Mouse (Mus musculus) heart, postnatal 14 days (tissue): ENCODE measurements around the gene Unkl. TPM values are rescaled to one million over a fixed set of nuclear protein-coding genes. Genes with fewer than 3 reads are reported as not detected.
A peak's percentile ranks its signal among the peaks of the same experiment; 100 is the strongest.
"Not testable (repeated sequence)": the region's sequence is repeated elsewhere in the genome, so short reads cannot be mapped to it uniquely, and the experiment has no call there.

Experiments
- DNase-seq, 2 experiments: peaks; one replicate each; pipeline ENCODE4 v3.0.0; 2021 to 2022
- intact Hi-C: fragments of 180-260 bp; cut with DNase I; formaldehyde crosslinking; loops from one replicate; pipeline ENCODE4 v1.15.1; 2025
- total RNA-seq, 2 experiments: library from RNA; stranded (reverse); gene quantifications; 2 replicates each; pipeline ENCODE4 v1.2.3; 2021

Unkl gene
- total RNA-seq, 2 experiments from 2014 or later, result 10.8 to 10.9 TPM

DNA sequence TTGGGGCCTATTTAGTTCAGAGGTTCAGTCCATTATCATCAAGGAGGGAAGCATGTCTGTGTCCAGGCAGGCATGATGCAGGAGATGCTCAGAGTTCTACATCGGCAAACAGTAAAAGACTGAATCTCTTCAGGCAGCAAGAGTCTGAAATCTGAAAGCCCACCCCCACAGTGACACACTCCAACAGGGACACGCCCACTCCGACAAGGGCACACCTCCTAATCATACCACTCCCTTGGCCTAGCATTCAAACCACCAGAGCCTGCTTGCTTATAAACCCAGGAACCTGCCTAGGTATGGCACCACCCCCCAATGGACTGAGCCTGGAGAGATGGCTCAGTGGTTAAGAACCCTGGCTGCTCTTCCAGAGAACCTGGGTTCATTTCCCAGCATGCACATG, 27.2 kb downstream of the Unkl start:
- intact Hi-C loops, result no loop called here
- no peak for DNase-seq

GRCm38 (mm10) chr17:25218967-25219366, 30.8 kb downstream of the Unkl start:
- no peak for DNase-seq
- intact Hi-C loops, result no loop called here

DNA sequence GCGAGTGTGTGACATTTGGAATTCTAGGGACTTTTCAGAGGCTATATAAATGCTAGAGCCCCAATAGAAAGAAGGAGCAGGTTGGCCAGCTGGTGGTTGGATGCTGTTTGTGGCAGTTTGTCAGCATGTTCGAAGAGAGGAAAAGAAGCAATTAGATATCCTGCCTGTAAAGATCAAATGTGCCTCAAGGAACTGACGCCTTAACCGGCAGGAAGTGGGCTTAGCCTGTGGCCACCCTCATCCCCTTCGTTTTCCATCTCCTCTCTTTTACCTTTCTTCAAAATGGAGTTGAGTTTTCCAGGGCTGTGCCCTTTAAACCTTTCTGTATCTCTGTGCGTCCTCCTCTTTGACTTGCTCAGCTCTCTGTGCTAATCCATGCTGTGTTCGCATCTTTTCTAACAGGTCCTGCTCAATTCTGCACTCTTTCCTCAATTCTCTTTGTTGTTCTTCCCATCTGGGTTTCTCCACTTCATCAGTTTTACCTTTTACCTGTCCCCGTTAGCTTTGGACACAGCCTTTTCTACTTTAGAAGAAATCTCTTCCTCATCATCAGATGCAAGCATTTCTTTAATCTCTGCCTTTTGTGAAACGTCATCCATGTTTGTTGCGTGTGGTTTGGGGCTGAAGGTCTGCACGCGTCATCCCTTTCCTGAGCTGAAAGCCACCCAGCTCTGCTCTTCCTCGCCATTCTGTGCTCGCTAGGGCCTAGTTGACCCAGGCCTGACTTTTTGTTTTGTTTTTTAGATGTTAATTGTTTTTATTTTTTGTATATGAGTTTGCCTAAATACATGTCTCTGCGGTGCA, 31.5 kb downstream of the Unkl start:
- no peak for DNase-seq
- intact Hi-C loops, result no loop called here

- intact Hi-C loops, result no loop called here
- DNase-seq, result no peak
These were observed 32.5 kb downstream of the Unkl start for GRCm38 (mm10) chr17:25220746-25221145.

- peak; percentile 32 to 51 for DNase-seq
- intact Hi-C loops, result no loop called here
These were observed 33.8 kb downstream of the Unkl start for GRCm38 (mm10) chr17:25221821-25222503.

GRCm38 (mm10) chr17:25222504-25222940, 34.3 kb downstream of the Unkl start:
- intact Hi-C loops, result not testable (repeated sequence)

GRCm38 (mm10) chr17:25222951-25223601, 34.9 kb downstream of the Unkl start:
- intact Hi-C loops, result no loop called here
- no peak for DNase-seq

More at GRCm38 (mm10) chr17:25222504-25222940, 34.3 kb downstream of the Unkl start:
- not testable (repeated sequence) for DNase-seq

- DNase-seq, result no peak
- intact Hi-C loops, result no loop called here
These were observed 36.5 kb downstream of the Unkl start for GRCm38 (mm10) chr17:25224586-25225222.

GRCm38 (mm10) chr17:25225659-25226058, 37.5 kb downstream of the Unkl start:
- no peak for DNase-seq
- intact Hi-C loops, result no loop called here

DNA sequence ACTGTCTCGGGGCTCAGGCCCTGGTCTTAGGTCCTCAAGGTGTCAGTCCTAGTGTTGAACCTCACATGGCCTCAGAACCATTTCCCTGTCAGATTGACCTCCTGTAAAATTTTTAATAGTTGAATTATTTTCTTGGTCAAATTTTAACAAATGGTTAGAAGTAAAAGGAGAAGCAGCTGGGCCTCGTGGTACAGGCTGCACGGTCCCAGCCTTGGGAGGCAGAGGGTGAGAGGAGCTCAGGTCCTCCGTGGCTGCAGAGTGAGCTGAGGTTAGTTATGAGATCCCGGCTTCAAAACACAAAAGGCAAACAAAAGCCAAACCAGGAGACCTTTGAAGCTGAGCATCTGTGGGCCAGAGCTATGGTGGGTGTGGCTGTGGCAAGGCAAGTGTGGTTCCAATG, 39.8 kb downstream of the Unkl start:
- intact Hi-C loops, result no loop called here
- no peak for DNase-seq

GRCm38 (mm10) chr17:25230014-25230655, 41.9 kb downstream of the Unkl start:
- DNase-seq, intact Hi-C loops: not testable (repeated sequence)

DNA sequence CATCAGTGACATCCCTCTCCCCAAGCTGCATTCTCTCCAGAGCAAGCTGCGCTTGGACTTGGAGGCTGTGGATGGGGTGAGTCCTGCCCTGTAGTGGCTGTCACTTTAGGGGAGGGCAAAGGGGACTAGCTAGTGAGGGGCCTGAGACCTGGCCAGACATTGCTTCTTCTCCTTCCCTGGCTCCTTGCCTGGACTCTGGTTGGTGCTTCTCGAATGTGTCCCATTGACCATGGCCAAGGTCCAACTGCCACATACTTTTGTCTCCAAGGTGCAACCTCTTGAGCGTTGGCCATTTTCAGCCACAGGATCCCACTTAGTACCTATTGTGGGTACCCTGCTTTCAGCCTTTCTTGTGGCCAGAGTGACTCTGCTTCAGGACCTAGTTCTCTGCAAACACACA, 42.5 kb downstream of the Unkl start:
- no peak for DNase-seq
- intact Hi-C loops, result no loop called here

DNA sequence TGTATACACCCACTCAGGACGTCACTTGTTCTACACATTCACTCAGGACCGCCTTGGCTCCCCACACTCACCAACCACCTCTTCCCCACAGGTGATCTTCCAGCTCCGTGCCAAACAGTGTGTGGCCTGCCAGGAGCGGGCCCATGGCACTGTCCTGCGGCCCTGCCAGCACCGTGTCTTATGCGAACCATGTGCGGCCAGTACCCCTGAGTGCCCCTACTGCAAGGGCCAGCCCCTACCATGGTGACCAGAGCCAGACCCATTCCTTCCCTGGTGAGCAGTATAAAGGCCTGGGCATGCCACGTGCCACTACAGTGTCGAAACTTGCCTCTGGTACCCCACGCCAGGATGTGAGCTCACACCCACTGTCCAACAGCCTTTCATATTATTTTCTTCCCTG, 43.4 kb downstream of the Unkl start:
- DNase-seq, intact Hi-C loops: not testable (repeated sequence)

GRCm38 (mm10) chr17:25235635-25236034, 47.4 kb downstream of the Unkl start:
- DNase-seq, result no peak
- intact Hi-C loops, result no loop called here

DNA sequence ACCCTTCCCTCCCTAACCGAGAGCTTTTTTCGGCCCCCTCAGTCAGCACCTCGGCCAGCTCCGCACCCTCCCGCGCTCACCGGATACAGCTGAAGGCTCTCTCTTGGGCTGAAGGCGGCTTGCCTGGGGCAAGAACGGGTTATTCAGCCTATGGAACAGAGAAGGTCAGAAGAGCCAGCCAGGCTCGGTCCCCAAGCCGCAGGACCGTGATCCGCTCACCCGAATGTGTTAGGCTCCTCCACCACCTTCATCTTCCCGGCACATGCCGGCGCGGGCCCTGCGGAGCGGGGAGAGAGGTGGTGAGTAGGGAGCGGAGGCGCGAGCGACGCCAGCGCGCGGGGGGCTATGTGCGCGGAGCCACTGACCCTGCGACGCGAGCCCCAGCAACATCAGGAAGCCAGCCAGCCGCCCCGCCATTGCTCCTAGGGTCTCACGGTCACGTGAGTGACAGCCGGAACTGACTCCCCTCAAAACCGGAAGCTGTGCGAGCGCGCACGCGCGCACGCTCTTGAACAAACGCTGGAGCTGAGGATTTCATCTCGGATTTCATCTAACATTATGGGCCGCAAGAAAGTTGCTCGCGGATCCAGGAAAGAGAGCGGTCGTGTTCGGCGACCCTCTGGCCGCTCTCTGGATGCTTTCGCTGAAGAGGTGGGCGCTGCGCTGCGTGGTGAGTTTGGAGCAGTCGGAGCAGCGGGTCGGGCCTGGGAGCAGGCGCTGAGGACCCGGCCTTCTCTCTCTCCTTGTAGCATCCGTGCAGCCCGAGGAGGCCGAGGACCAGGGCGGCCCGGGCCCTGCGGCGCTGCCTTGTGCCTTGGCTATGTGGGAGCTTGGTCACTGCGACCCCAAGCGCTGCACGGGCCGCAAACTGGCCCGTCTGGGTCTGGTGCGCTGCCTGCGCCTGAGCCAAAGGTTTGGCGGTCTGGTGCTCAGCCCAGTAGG, 51.8 kb downstream of the Unkl start, which contains the start of the genes Gnptg and Tsr3:
Gnptg (minus strand) TSS at position 430 of the 942 bp plus-strand sequence.
Tsr3 (plus strand) TSS at position 476 of the 942 bp plus-strand sequence.
- peak; percentile 84 to 85 for DNase-seq
- intact Hi-C loops, result no loop called here

DNA sequence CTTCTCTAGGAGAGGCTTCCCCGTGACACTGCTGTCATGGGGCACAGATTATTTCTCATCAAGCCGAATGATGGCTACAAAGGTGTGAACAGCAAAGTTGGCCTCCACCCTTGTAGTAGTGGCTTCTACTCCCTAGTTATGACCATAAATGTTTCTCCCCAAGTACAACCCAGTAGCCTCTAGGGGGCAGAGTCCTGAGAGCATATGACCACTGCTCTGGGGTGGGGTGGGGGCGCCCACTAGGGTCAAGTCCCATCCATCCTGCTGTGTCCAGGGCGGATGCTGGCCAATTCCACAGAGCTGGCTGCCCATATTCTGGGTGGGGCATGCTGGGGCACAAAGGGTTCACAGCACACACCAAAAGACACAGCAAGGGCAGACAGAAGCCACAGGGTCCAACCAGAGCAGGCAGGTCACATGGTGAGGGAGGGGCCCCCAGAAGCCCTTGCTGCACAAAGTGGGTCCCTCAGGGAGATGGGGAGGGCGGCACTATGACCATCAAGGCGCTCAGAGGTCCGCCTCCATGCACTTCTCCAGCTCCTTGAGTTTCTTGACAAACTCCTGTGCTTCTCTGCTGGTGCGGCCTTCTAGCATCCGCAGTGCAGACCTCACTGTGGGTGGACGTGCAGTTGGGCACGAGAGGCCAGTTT, 55.1 kb downstream of the Unkl start:
- intact Hi-C loops, result no loop called here
- DNase-seq, result no peak

GRCm38 (mm10) chr17:25244239-25244638, 56.0 kb downstream of the Unkl start:
- intact Hi-C loops, result no loop called here

DNA sequence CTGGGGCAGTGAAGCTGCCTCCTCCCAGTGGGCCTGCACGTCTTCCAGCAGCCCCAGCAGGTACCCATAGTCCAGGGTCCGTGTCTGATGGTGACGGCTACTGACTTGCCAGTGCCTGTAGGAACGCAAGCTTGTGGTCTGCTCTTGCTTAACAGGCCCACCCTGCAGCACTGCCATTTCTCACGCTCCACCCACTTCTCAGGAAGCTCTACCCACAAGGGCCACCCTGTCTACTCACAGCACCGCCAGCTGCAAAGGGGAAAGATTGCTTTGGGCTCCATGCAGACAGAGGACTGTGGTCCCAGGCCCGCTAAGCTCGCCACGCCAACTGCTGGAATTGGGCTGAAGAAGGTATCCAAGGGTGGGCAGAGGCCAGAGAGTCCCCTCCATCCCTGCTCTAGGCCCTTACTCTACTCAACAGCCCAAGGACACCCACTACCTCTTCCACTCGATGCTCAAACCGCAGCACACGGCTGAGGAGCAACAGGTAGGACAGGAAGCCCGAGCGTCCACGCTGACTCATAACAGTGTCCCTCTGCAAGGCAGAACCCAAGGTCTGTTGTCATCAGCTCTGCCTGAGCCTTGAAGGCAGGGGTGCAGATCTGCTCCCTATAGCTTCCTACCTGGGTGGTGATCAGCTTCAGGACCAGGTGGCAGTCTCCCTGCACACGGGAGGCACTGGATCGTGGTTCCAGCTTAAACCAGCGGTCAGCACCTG, 60.0 kb downstream of the Unkl start:
- intact Hi-C loops, result no loop called here
- DNase-seq, result no peak

More at GRCm38 (mm10) chr17:25244239-25244638, 56.0 kb downstream of the Unkl start:
- no peak for DNase-seq
